Mouse (Mus musculus): Measurements from ENCODE around the gene Nme9. TPM values are rescaled to one million over a fixed set of nuclear protein-coding genes. Genes with fewer than 3 reads are reported as not detected.

Gene Nme9
- 0.18 TPM in 1 of 2 replicates, not detected in the other for polyA plus RNA-seq (2012; rRNA removed)

DNA sequence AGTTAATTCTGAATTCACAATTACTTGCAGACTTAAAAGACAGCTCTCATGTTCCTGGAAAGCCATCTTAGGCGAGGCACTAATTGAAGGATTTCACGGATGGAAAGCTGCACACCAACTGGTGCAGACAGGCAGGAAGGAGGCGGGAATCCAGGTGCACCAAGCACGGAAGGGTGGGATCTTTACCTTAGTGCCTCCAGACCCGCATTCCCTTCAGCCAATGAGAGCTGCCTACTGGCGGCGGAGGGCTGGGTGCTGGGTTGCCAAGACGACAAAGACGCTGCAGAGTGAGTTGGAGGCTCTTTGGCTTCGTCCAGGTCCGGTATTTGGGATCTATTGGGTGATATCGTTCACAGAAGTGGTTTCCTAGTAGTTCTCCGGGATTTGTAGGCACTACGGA lies at the start of gene Nme9:
Gene Nme9 (plus strand): TSS at position 315 of the 400 bp plus-strand sequence.

DNA sequence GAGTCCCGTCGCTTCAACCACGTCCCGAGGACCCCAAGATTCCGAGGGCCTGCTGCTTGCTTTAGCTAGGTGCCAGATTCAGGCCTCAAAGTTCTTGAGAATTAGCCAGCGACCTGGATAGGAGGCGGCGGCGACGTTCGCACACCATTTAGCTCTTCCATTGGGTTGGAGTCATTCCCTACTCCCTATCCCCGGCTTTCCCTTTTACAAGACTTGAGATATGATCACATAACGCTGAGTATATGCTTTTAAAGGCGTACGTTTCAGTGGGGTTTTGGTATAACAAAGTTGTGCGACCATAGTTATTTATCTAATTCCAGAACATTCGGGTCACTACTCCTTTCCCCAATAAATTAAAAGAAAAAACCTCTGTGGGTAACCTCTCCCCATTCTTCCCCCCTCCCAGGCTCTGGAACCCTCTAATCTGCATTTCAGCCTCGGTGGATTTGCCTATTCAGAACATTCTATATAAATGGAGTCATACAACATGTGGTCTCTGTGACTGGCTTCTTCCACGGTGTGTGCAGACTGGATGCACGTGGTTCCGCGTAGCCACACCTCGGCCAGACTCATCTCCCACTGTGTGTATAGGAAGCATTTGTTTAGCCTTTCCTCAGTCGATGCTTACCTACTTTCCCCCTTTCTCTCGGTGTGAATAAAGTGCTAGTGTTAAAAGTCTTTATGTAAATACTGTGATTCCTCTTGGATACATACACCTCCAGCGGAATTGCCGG lies 14.1 kb upstream of the Nme9 start, which contains the start of gene Mras:
Gene Mras (minus strand): TSS at position 351 of the 734 bp plus-strand sequence.

Other genes with a start within 250 kb of the Nme9 start
- not detected in 2 replicates for gene Faiml, start 214.2 kb upstream of the Nme9 start, polyA plus RNA-seq (2012; rRNA removed)
- 30.0 and 41.7 TPM in 2 replicates for gene Cep70, start 208.1 kb upstream of the Nme9 start, polyA plus RNA-seq (2012; rRNA removed)
- gene Esyt3, start 92.9 kb upstream of the Nme9 start, polyA plus RNA-seq (2012; rRNA removed): 0.22 and 0.42 TPM in 2 replicates
- 21.8 and 25.7 TPM in 2 replicates for gene Mras, start 14.1 kb upstream of the Nme9 start, polyA plus RNA-seq (2012; rRNA removed)
- gene Armc8, start 117.4 kb downstream of the Nme9 start, polyA plus RNA-seq (2012; rRNA removed): 22.8 and 28.4 TPM in 2 replicates
- 21.8 and 27.0 TPM in 2 replicates for gene Dbr1, start 124.3 kb downstream of the Nme9 start, polyA plus RNA-seq (2012; rRNA removed)
- gene A4gnt, start 161.0 kb downstream of the Nme9 start, polyA plus RNA-seq (2012; rRNA removed): not detected in 2 replicates
- gene Dzip1l, start 178.0 kb downstream of the Nme9 start, polyA plus RNA-seq (2012; rRNA removed): 15.0 and 15.4 TPM in 2 replicates